Mouse (Mus musculus) hindbrain, embryonic 16.5 days (tissue): ENCODE measurements around the gene Phldb1. TPM values are rescaled to one million over a fixed set of nuclear protein-coding genes. Genes with fewer than 3 reads are reported as not detected.

ENCODE experiments used
- ATAC-seq: fragments of 200-750 bp; cut with Nextera tagmentation; 2 replicates; pipeline ENCODE4 v1.8.0; 2017; ENCODE audit warnings: moderate TSS enrichment, moderate library complexity
- H3K27ac ChIP-seq: fragments of 300-500 bp; sonication (generic); 2 replicates; pipeline ENCODE4 v1.5.1; 2014; ENCODE audit warnings: low read depth, mild to moderate bottlenecking, control low read depth, low read length, moderate library complexity
- H3K27me3 ChIP-seq: fragments of 300-500 bp; sonication (generic); replicated peaks from 2 replicates; pipeline ENCODE4 v1.6.1; 2014; ENCODE audit warnings: low read length; ENCODE audit not compliant: control insufficient read depth, insufficient read depth
- H3K36me3 ChIP-seq: fragments of 300-500 bp; sonication (generic); 2 replicates; pipeline ENCODE4 v1.6.1; 2014; ENCODE audit warnings: mild to moderate bottlenecking, low read length, moderate library complexity, mixed read lengths; ENCODE audit not compliant: control insufficient read depth, insufficient read depth
- H3K4me1 ChIP-seq: fragments of 300-500 bp; sonication (generic); 2 replicates; pipeline ENCODE4 v1.6.1; 2014; ENCODE audit warnings: low read depth, low read length; ENCODE audit not compliant: control insufficient read depth, insufficient read depth
- H3K4me2 ChIP-seq: fragments of 300-500 bp; sonication (generic); 2 replicates; pipeline ENCODE4 v1.6.1; 2014; ENCODE audit warnings: mild to moderate bottlenecking, low read length, control low read depth, moderate library complexity
- H3K4me3 ChIP-seq: fragments of 300-500 bp; sonication (generic); 2 replicates; pipeline ENCODE4 v1.5.1; 2014; ENCODE audit warnings: mild to moderate bottlenecking, low read length, control low read depth, moderate library complexity
- H3K9ac ChIP-seq: fragments of 300-500 bp; sonication (generic); 2 replicates; pipeline ENCODE4 v1.6.1; 2014; ENCODE audit warnings: low read depth, mild to moderate bottlenecking, control low read depth, low read length, moderate library complexity
- H3K9me3 ChIP-seq: fragments of 300-500 bp; sonication (generic); 2 replicates; pipeline ENCODE4 v1.6.1; 2014; ENCODE audit warnings: mild to moderate bottlenecking, low read length, moderate library complexity; ENCODE audit not compliant: control insufficient read depth
- WGBS: fragments of 180-500 bp; shearing (Covaris S2); extraction: QIAGEN DNeasy Blood & Tissue Kit; methylation state at CpG from one replicate; pipeline ENCODE4 v1.1.7; 2014; 5-methylcytosine and 5-hydroxymethylcytosine counted together
- polyA plus RNA-seq: library from polyadenylated mRNA; unstranded; fragments of >200 nt; fragmentation: Nextera tagmentation; extraction: Ambion mirVana; gene quantifications from 2 replicates; pipeline ENCODE4 v1.2.1, GENCODE M21; 2015

Gene Phldb1
- polyA plus RNA-seq, 1 experiment from 2014 or later = 37.4 TPM

DNA sequence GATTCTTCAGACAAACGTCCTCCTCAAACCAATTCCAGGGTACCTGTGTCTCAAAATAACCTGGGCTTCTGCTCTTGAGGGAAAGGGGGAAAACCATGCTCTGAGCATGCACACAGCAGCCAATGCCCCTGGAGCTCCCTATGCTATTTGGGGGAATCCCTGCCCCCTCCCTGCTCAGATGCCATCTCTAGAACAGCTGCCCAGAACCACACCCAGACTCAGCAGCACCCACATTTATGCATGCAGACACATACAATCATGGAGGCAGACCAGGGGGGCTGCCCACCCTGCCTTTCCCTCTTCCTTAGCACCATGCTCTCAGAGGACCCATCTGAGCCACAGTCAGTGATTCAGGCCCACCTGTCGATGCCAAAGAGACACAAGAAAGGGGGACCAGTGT lies 21.4 kb downstream of the Phldb1 start:
- Histone ChIP-seq H3K36me3 (peaks cover 22% of the 10 kb centered on the region), H3K4me2 (no peak overlapping the region), H3K9ac (no peak overlapping the region), H3K4me1 (peaks cover 14% of the 10 kb centered on the region), H3K4me3 (no peak overlapping the region), H3K27me3 (no peaks in the 10 kb centered on the region), H3K9me3 (no peaks in the 10 kb centered on the region), H3K27ac (no peak overlapping the region)
- WGBS = 73% methylated on average over 2 of the region's 2 CpGs
- ATAC-seq = no peak

DNA sequence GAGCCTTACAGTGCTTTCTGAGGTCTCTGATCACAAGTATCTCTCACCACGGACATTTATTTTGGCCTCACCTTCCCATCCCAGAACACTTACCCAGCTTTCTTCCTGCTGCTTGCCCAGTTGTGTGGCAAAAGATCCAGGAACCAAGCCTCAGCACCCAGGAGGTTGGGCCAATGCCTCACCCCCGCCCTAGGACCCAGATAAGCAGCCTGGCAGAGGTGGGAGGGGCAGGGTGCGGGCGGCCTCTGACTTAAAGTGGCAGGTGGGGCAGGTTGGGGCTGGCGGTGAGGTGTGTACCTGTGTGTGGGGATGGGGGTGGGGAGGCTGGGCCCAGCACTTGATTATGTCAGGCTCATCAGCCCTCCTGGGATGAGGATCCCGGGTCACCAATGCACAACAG lies 21.9 kb downstream of the Phldb1 start:
- ATAC-seq = no peak
- H3K4me2 ChIP-seq = no peak overlapping the region
- WGBS = 90% methylated on average over 6 of the region's 6 CpGs
- H3K9me3 ChIP-seq = no peaks in the 10 kb centered on the region
- H3K27me3 ChIP-seq = no peaks in the 10 kb centered on the region
- H3K36me3 ChIP-seq = peaks cover 22% of the 10 kb centered on the region
- H3K4me1 ChIP-seq = peaks cover 18% of the 10 kb centered on the region
- no peak overlapping the region for H3K4me3 ChIP-seq
- H3K9ac ChIP-seq = no peak overlapping the region
- H3K27ac ChIP-seq = no peak overlapping the region

DNA sequence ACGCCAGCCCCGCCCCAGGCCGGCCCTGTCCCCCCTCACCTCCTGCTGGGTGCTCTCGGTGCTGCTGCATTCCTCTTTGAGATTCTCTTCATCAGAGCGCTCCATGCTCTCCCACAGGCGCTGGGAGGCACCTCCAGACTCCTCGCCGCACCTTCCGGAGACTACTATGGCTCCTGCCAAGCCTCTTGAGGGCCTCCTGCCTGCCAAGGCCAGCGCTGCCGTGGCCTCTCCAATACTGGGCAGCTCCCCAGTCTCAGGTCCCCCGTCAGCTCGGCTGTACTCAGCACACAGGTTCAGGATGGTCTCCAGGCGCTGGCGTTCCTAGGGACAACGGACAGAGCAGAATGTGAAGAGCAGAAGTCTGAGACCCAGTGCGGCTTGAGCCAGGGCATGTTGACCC lies 23.4 kb downstream of the Phldb1 start:
- H3K27me3 ChIP-seq = no peaks in the 10 kb centered on the region
- H3K4me3 ChIP-seq = no peak overlapping the region
- peaks cover 22% of the 10 kb centered on the region for H3K36me3 ChIP-seq
- H3K4me2 ChIP-seq = no peak overlapping the region
- peaks cover 16% of the 10 kb centered on the region for H3K4me1 ChIP-seq
- no peak for ATAC-seq
- no peaks in the 10 kb centered on the region for H3K9me3 ChIP-seq
- 67% methylated on average over 17 of the region's 17 CpGs for WGBS
- H3K27ac ChIP-seq = no peak overlapping the region
- H3K9ac ChIP-seq = no peak overlapping the region

DNA sequence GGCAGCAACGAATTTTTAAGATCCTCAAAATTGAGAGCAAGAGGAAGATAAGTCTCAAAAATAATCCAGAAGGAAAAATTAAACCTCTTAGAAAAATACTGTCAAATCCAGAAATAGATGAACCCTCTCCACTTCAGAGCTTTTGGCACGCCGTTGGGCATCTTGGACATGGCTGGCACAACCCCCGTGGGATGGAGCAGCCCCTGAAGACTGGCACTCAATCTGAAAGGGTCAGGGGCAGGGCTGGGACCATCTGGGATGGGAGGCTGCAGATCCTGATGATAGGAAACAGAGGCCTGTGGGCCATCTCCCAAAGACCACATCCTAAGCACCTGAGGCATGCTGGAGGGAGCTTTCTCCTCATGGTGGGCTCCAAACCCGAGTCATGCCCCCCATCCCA lies 24.8 kb downstream of the Phldb1 start:
- no peak overlapping the region for H3K4me3 ChIP-seq
- no peaks in the 10 kb centered on the region for H3K9me3 ChIP-seq
- WGBS = 69% methylated on average over 5 of the region's 5 CpGs
- ATAC-seq = no peak
- peaks cover 24% of the 10 kb centered on the region for H3K36me3 ChIP-seq
- no peak overlapping the region for H3K27ac ChIP-seq
- H3K4me2 ChIP-seq = no peak overlapping the region
- peaks cover 16% of the 10 kb centered on the region for H3K4me1 ChIP-seq
- no peaks in the 10 kb centered on the region for H3K27me3 ChIP-seq
- H3K9ac ChIP-seq = no peak overlapping the region

DNA sequence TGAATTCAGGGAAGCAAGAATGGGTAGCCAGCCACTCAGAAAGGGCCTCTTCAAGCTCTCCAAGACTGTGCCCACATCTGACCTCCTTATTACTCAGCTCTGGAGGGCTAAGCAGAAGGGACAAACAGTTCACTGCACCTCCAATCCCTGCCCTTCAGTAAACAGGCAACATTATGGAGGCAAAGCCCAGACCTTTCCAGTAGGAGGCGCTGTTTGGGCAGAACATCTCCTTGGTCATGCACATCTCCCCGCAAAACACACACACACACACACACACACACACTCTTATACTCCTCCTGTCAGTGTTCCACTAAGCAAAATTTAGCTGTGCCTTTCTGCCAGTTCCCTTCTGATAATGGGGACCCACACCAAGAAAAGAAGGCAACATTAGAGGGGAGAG lies 25.4 kb downstream of the Phldb1 start:
- Histone ChIP-seq H3K9me3 (no peaks in the 10 kb centered on the region), H3K4me3 (no peak overlapping the region), H3K36me3 (peaks cover 21% of the 10 kb centered on the region), H3K27ac (no peak overlapping the region), H3K27me3 (no peaks in the 10 kb centered on the region), H3K4me1 (peaks cover 16% of the 10 kb centered on the region), H3K9ac (no peak overlapping the region), H3K4me2 (no peak overlapping the region)
- 41% methylated on average over 2 of the region's 2 CpGs for WGBS
- no peak for ATAC-seq

DNA sequence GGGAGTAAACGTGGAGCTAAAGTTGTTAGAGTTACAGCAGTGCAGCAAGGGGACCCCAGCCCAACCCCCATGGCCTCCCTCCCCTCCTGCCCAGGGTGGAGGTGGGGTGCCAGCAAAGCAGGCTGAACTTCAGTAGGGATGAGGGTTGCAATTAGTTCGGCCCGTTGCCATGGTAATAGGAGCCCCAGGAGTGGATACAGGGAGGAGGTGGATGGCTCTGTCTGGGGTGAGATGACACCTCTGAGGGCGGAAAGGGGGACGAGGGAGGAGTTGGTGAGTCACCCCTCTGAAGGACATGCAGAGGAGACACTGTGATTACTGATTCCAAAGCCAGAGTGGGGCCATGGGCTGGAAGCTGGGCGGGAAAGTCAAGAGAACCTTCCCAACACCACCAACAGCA lies 26.1 kb downstream of the Phldb1 start:
- WGBS = 19% methylated on average over 6 of the region's 6 CpGs
- Histone ChIP-seq H3K4me3 (no peak overlapping the region), H3K9ac (no peak overlapping the region), H3K36me3 (peaks cover 24% of the 10 kb centered on the region), H3K9me3 (no peaks in the 10 kb centered on the region), H3K27ac (no peak overlapping the region), H3K4me2 (peak overlapping the region; percentile 51), H3K4me1 (peaks cover 16% of the 10 kb centered on the region), H3K27me3 (no peaks in the 10 kb centered on the region)
- 0 out of 2 replicates have a peak, but pooled peaks have one; percentile 24 for ATAC-seq

DNA sequence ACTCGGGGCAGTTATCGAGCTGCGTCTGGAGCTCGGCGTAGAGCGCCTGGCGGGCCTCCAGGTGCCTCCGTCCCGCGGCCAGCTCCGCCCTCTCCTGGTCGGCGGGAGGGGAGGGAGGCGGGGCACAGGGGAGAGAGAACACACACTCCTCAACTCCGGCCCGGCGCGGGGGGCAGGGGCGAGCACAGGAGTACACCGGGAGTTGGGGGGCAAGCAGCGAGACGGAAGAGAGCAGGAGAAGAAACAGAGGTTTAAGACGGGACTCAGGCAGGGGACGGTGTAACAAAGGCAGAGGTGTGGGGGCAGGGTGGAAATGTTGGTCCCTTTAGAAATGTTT lies 26.6 kb downstream of the Phldb1 start:
- H3K27me3 ChIP-seq = no peaks in the 10 kb centered on the region
- H3K4me1 ChIP-seq = peaks cover 16% of the 10 kb centered on the region
- H3K36me3 ChIP-seq = peaks cover 28% of the 10 kb centered on the region
- peak overlapping the region; percentile 51 for H3K4me2 ChIP-seq
- 0 out of 2 replicates have a peak overlapping the region, but pooled peaks have one; percentile 12 for H3K27ac ChIP-seq
- ATAC-seq = peak; percentile 57
- WGBS = 6% methylated on average over 23 of the region's 24 CpGs
- no peaks in the 10 kb centered on the region for H3K9me3 ChIP-seq
- peak overlapping the region; percentile 51 for H3K9ac ChIP-seq
- peak overlapping the region; percentile 33 for H3K4me3 ChIP-seq

DNA sequence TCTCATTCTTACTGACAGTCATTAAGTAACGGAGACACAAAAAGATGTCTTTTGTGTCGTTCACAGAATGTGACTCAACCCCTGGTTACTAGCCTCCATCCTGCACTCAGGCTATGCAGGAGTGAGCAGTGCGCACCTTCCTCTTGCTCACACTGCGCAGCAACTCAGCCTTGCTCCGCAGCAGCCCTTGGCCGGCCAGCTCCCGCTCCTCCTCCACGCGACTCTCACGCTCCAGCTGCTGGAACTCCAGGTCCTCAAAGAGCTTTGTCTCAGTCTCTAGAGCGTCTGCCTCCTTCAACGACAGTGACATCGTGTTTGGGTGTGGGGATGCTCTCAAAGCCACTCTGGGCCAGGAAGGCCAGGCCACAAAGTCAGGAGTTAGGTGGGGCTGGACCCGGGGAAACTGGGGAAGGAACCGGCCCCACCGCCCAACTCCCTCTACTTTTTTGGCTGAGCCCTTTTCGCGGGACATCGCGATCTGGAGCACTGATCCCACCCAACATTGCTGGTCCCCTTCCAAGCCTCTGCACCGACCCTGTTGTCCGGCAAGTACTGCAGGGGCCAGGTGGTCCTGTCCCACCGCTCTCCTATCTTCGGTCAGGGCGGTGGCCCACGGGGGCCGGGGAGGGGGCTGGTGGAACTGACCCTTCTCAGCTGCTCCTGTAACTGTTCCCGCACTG lies 27.1 kb downstream of the Phldb1 start:
- ATAC-seq = no peak
- H3K9me3 ChIP-seq = no peaks in the 10 kb centered on the region
- peak overlapping the region; percentile 51 for H3K9ac ChIP-seq
- no peak overlapping the region for H3K27ac ChIP-seq
- H3K36me3 ChIP-seq = peaks cover 28% of the 10 kb centered on the region
- H3K4me1 ChIP-seq = peaks cover 16% of the 10 kb centered on the region
- peak overlapping the region; percentile 33 for H3K4me3 ChIP-seq
- H3K27me3 ChIP-seq = no peaks in the 10 kb centered on the region
- peak overlapping the region; percentile 51 for H3K4me2 ChIP-seq
- 25% methylated on average over 28 of the region's 28 CpGs for WGBS

DNA sequence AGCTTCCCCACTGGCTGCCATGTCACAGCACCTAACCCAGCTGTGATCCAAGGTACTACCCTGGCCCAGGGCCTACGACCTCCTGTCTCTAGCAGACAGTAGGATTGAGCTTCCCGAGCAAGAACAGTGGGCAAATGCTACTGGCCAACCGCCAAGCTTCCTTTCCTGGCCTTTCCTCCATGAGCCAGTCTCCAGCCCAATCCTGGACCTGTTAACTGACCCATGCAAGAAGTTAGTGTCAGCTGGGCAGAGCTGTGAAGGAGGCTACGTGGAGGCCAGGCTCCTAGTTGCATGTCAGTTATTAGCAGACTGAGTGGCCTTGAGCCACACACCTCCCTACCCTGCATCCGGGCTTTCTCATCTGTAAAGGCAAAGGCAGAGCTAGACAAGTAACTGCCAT lies 35.3 kb downstream of the Phldb1 start:
- Histone ChIP-seq H3K4me1 (no peaks in the 10 kb centered on the region), H3K9ac (no peak overlapping the region), H3K4me2 (no peak overlapping the region), H3K9me3 (no peaks in the 10 kb centered on the region), H3K36me3 (peaks cover 50% of the 10 kb centered on the region), H3K27ac (no peak overlapping the region), H3K27me3 (no peaks in the 10 kb centered on the region), H3K4me3 (no peak overlapping the region)
- no peak for ATAC-seq
- WGBS = 85% methylated on average over 5 of the region's 5 CpGs
